Mouse (Mus musculus) stomach, embryonic 15.5 days (tissue): ENCODE results near the gene Erfe. TPM values are rescaled to one million over a fixed set of nuclear protein-coding genes. Genes with fewer than 3 reads are reported as not detected.

ENCODE experiments used
- ATAC-seq: fragments of 200-750 bp; cut with Nextera tagmentation; 2 replicates; pipeline ENCODE4 v1.8.0; 2017; ENCODE audit warnings: low read depth, moderate number of reproducible peaks, moderate TSS enrichment; ENCODE audit not compliant: insufficient read depth, low FRiP score
- H3K27ac ChIP-seq: fragments of 300-500 bp; sonication (generic); 2 replicates; pipeline ENCODE4 v1.5.1; 2015; ENCODE audit warnings: mild to moderate bottlenecking, inconsistent platforms
- H3K27me3 ChIP-seq: fragments of 300-500 bp; sonication (generic); replicated peaks from 2 replicates; pipeline ENCODE4 v1.6.1; 2015; ENCODE audit warnings: inconsistent platforms
- H3K36me3 ChIP-seq: fragments of 300-500 bp; sonication (generic); 2 replicates; pipeline ENCODE4 v1.6.1; 2015; ENCODE audit warnings: inconsistent platforms
- H3K4me1 ChIP-seq: fragments of 300-500 bp; sonication (generic); 2 replicates; pipeline ENCODE4 v1.6.1; 2015; ENCODE audit warnings: inconsistent platforms
- H3K4me2 ChIP-seq: fragments of 300-500 bp; sonication (generic); 2 replicates; pipeline ENCODE4 v1.6.1; 2015; ENCODE audit warnings: mild to moderate bottlenecking, inconsistent platforms
- H3K4me3 ChIP-seq: fragments of 300-500 bp; sonication (generic); replicated peaks from 2 replicates; pipeline ENCODE4 v1.5.1; 2015; ENCODE audit warnings: inconsistent platforms
- H3K9ac ChIP-seq: fragments of 300-500 bp; sonication (generic); 2 replicates; pipeline ENCODE4 v1.6.1; 2015; ENCODE audit warnings: inconsistent platforms
- H3K9me3 ChIP-seq: fragments of 300-500 bp; sonication (generic); 2 replicates; pipeline ENCODE4 v1.6.1; 2016; ENCODE audit warnings: inconsistent platforms
- WGBS: fragments of 180-500 bp; shearing (Covaris S2); methylation state at CpG from one replicate; pipeline ENCODE4 v1.1.7; 2015; 5-methylcytosine and 5-hydroxymethylcytosine counted together
- polyA plus RNA-seq: library from polyadenylated mRNA; unstranded; fragments of >200 nt; fragmentation: Nextera tagmentation; extraction: Ambion mirVana; gene quantifications from 2 replicates; pipeline ENCODE4 v1.2.1, GENCODE M21; 2015

Gene Erfe
- polyA plus RNA-seq = 3.2 and 3.7 TPM in 2 replicates

DNA sequence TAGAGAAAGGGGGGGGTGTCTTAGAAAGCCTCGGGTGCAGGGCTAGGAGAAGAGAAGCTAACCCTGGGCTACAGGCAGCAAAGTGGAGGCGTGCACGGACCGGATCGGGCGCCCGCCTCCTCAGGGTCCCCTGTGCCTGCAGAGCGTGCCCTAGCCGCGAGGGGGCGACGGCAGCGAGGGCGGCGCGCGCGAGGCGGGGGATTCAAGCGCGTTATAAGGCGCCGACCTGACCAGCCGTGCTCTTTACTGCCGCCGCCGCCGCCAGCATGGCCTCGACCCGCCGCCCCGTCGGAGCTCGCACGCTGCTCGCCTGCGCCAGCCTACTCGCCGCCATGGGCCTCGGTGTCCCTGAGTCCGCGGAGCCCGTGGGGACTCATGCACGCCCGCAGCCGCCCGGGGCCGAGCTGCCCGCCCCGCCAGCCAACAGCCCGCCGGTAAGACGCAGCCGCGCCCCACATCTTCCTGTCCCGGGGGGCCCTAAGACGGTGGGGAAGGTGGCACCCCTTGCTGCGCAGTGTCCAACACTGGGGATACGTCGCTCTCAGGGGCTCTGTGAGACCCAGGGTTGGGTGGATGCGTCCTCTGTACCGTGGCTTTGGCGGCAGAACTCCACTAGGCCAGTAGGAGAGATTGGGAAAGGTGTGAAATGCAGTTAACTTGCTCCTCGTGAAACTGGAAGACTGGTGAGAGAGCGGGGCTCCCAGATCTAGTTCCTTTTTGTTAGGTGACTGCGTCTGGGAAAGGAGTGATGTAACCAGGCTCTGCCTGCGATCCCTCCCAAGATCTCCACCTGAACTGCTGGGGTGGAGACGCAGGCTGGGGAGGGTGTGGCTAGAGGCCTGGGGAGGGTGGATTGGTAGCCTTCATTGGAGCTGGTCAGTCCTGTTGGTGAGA, at the start of gene Erfe:
Gene Erfe, plus strand, starts transcription at position 216 of the 894 bp plus-strand sequence.
- ATAC-seq = peak; percentile 79
- Histone ChIP-seq H3K36me3 (peaks cover 10% of the 10 kb centered on the region), H3K27me3 (no peaks in the 10 kb centered on the region), H3K9me3 (no peaks in the 10 kb centered on the region), H3K4me3 (peak within 1 kb of the TSS; percentile 48), H3K27ac (peak within 1 kb of the TSS; percentile 1; the same call in 1 of the 2 replicates), H3K4me2 (peak within 1 kb of the TSS; percentile 92), H3K9ac (peak within 1 kb of the TSS; percentile 45), H3K4me1 (peaks cover 6% of the 10 kb centered on the region; the same call in 1 of the 2 replicates)
- WGBS = under 1% methylated on average over 67 of the region's 68 CpGs

GRCm38 (mm10) chr1:91317656-91318055, 48.6 kb upstream of the Erfe start:
- 72% methylated on average over 6 of the region's 6 CpGs for WGBS
- H3K4me2 ChIP-seq = no peak overlapping the region
- H3K27ac ChIP-seq = no peak overlapping the region
- H3K36me3 ChIP-seq = no peaks in the 10 kb centered on the region
- no peaks in the 10 kb centered on the region for H3K27me3 ChIP-seq
- H3K4me3 ChIP-seq = no peak overlapping the region
- no peak overlapping the region for H3K9ac ChIP-seq
- no peaks in the 10 kb centered on the region for H3K4me1 ChIP-seq
- H3K9me3 ChIP-seq = no peaks in the 10 kb centered on the region
- no peak for ATAC-seq

GRCm38 (mm10) chr1:91321760-91322438, 44.3 kb upstream of the Erfe start, which contains the start of gene Espnl:
Espnl (plus strand) TSS chr1:91322075.
- 55% methylated on average over 19 of the region's 19 CpGs for WGBS
- no peak within 1 kb of the TSS for H3K9ac ChIP-seq
- no peaks in the 10 kb centered on the region for H3K4me1 ChIP-seq
- H3K9me3 ChIP-seq = no peaks in the 10 kb centered on the region
- H3K4me3 ChIP-seq = no peak within 1 kb of the TSS
- H3K36me3 ChIP-seq = no peaks in the 10 kb centered on the region
- H3K27me3 ChIP-seq = no peaks in the 10 kb centered on the region
- H3K4me2 ChIP-seq = no peak within 1 kb of the TSS
- ATAC-seq = peak; percentile 33; the same call in 1 of the 2 replicates
- no peak within 1 kb of the TSS for H3K27ac ChIP-seq

DNA sequence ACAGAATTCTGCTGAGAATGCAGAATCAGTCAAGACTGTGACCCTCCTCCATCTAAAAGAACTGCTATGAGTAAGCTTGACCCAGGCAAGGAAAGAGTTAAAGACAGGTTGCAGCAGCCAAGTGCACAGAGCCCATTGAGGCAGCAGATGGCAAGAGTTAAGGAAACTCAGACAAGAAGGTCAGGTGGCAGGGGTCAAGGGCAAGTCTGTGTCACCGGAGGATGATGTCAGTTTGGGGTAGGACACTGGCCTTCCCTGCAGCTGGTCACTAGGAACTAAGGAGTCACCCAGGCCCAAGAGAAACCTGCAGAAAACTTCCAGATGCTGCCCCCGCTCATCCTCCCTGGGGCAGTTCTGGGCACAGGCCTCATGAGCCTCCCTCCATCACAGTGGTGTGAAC, 41.6 kb upstream of the Erfe start:
- H3K4me3 ChIP-seq = no peak overlapping the region
- no peak overlapping the region for H3K4me2 ChIP-seq
- WGBS = 70% methylated on average over 2 of the region's 2 CpGs
- no peak overlapping the region for H3K27ac ChIP-seq
- H3K4me1 ChIP-seq = no peaks in the 10 kb centered on the region
- no peaks in the 10 kb centered on the region for H3K36me3 ChIP-seq
- no peak for ATAC-seq
- no peaks in the 10 kb centered on the region for H3K9me3 ChIP-seq
- H3K9ac ChIP-seq = no peak overlapping the region
- no peaks in the 10 kb centered on the region for H3K27me3 ChIP-seq

DNA sequence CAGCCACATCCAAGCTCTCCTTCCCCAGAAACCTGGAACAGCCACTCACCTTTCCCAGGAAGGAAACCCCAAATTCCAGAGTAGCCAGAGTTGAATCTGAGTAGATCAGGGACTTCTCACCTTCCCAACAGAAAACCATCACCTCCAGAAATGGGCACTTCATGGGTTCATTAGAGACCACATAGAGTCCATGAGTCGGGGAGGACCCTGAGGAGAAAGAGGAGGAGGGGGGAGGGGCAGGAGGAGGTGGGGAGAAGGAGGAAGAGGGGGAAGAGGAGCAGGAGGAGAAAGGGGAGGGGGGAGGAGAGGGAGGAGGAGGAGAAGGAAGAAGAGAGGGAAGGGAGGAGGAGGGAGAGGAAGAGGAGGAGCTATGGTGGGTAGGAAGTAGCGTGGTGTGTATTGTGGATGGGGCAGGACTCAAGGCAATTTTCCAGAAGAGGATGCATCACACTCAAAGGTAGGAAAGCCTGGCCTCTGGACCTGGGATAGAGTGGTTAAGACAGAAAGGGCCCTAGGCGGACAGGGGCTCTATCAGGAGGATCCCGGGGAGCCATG, 40.7 kb upstream of the Erfe start:
- Histone ChIP-seq H3K36me3 (no peaks in the 10 kb centered on the region), H3K9ac (no peak overlapping the region), H3K4me2 (no peak overlapping the region), H3K9me3 (no peaks in the 10 kb centered on the region), H3K4me3 (no peak overlapping the region), H3K4me1 (no peaks in the 10 kb centered on the region), H3K27ac (no peak overlapping the region), H3K27me3 (no peaks in the 10 kb centered on the region)
- WGBS = 72% methylated on average over 4 of the region's 4 CpGs
- no peak for ATAC-seq

DNA sequence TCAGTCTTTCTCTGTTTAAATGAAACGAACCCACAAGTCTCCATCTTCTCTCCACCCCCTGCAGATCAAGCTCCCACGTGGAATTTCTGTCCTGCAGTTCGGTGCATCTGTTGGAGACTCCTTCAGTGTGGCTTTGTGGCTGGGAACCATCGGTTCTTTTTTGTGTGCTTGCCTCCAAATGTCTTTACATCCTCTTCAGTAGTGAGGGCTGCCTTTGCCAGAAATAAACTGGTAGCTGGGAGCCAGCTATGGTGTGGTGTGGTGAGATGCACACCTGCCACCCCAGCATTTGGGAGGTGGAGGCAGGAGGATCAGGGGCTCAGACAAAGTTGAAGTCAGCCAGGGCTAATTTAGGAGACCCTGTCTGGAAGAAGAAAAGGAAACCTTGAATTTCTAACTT, 34.1 kb upstream of the Erfe start:
- no peak for ATAC-seq
- no peaks in the 10 kb centered on the region for H3K9me3 ChIP-seq
- no peak overlapping the region for H3K27ac ChIP-seq
- no peak overlapping the region for H3K4me2 ChIP-seq
- H3K36me3 ChIP-seq = no peaks in the 10 kb centered on the region
- no peaks in the 10 kb centered on the region for H3K27me3 ChIP-seq
- H3K9ac ChIP-seq = no peak overlapping the region
- no peaks in the 10 kb centered on the region for H3K4me1 ChIP-seq
- no peak overlapping the region for H3K4me3 ChIP-seq
- 45% methylated on average over 4 of the region's 4 CpGs for WGBS

GRCm38 (mm10) chr1:91333582-91333981, 32.6 kb upstream of the Erfe start:
- Histone ChIP-seq H3K27ac (no peak overlapping the region), H3K27me3 (0 out of 2 replicates have a peak, but pooled peaks cover 4% of the 10 kb centered on the region), H3K4me3 (no peak overlapping the region), H3K9ac (no peak overlapping the region), H3K36me3 (no peaks in the 10 kb centered on the region), H3K4me2 (no peak overlapping the region), H3K9me3 (no peaks in the 10 kb centered on the region), H3K4me1 (no peaks in the 10 kb centered on the region)
- ATAC-seq = no peak

GRCm38 (mm10) chr1:91337355-91337754, 28.9 kb upstream of the Erfe start:
- no peak overlapping the region for H3K4me2 ChIP-seq
- H3K4me3 ChIP-seq = no peak overlapping the region
- WGBS = 84% methylated on average over 7 of the region's 7 CpGs
- ATAC-seq = no peak
- H3K9me3 ChIP-seq = no peaks in the 10 kb centered on the region
- H3K27me3 ChIP-seq = 0 out of 2 replicates have a peak, but pooled peaks cover 4% of the 10 kb centered on the region
- H3K9ac ChIP-seq = no peak overlapping the region
- H3K27ac ChIP-seq = no peak overlapping the region
- H3K4me1 ChIP-seq = no peaks in the 10 kb centered on the region
- no peaks in the 10 kb centered on the region for H3K36me3 ChIP-seq

- Histone ChIP-seq H3K9ac (no peak overlapping the region), H3K4me3 (no peak overlapping the region), H3K27me3 (peaks cover 44% of the 10 kb centered on the region), H3K36me3 (no peaks in the 10 kb centered on the region), H3K27ac (no peak overlapping the region), H3K4me1 (peaks cover 11% of the 10 kb centered on the region), H3K4me2 (no peak overlapping the region), H3K9me3 (no peaks in the 10 kb centered on the region)
- no peak for ATAC-seq
- 85% methylated on average over 3 of the region's 3 CpGs for WGBS
Measured at GRCm38 (mm10) chr1:91344001-91344400, 22.2 kb upstream of the Erfe start.

DNA sequence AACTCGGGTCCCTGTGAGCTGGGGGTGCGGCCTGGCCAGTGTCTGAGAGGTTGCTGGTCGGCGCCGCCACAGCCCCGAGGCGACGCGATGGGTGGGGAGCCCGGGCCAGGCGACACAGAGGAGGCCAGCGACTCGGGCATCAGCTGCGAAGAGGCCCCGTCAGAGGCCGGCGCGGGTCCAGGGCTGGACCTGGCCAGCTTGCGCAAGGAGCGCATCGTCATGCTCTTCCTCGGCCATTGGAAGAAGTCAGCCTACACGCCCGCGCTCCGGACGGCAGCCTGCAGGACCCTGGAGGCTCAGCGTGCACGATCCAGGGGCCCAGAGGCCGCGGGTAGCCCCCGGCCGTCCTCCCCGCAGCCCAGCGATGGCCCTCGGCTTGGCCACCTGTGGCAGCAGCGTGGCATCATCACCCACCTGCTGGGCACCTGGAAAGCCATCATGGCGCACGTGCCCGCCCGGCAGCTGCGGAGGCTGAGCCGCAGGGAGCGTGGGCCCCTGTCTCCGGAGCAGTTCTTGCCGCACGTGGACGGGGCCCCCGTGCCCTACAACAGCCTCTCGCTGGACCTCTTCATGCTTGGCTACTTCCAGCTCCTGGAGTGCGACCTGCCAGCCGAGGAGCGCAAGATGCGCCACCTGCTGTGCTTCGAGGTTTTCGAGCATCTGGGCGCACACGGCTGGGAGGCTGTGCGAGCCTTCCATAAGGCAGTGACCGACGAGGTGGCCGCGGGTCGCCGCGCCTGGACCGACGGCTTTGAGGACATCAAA, 21.1 kb upstream of the Erfe start:
- no peak overlapping the region for H3K9ac ChIP-seq
- no peaks in the 10 kb centered on the region for H3K9me3 ChIP-seq
- peak overlapping the region; percentile 53 for H3K4me2 ChIP-seq
- peaks cover 11% of the 10 kb centered on the region for H3K4me1 ChIP-seq
- no peak overlapping the region for H3K27ac ChIP-seq
- ATAC-seq = peak; percentile 17; the same call in 1 of the 2 replicates
- H3K27me3 ChIP-seq = peaks cover 44% of the 10 kb centered on the region
- H3K4me3 ChIP-seq = peak overlapping the region; percentile 23
- 3% methylated on average over 68 of the region's 68 CpGs for WGBS
- no peaks in the 10 kb centered on the region for H3K36me3 ChIP-seq

DNA sequence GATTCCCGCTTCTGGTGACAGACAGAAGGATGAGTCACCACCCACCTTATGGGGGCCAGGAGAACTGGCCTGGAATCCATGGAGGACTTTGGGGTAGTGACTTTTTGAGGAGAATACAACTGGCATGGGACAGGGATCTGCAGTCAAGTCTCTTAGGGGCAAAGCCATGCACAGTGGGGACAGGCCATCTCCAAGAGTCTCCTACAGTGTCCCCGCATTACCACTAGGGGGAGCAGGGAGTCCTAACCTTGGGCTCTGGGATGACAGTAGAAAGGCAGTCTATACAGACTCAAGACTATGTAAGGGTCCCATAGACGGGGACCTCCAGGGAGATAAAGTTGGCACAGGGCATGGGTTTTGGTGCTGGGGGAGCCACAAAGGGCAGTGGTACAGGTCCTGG, 19.3 kb upstream of the Erfe start:
- Histone ChIP-seq H3K4me1 (peaks cover 11% of the 10 kb centered on the region), H3K4me3 (no peak overlapping the region), H3K27ac (no peak overlapping the region), H3K36me3 (no peaks in the 10 kb centered on the region), H3K4me2 (no peak overlapping the region), H3K9me3 (no peaks in the 10 kb centered on the region), H3K27me3 (peaks cover 44% of the 10 kb centered on the region), H3K9ac (no peak overlapping the region)
- peak; percentile 54; the same call in 1 of the 2 replicates for ATAC-seq
- 34% methylated on average over 3 of the region's 3 CpGs for WGBS
